Mouse (Mus musculus) heart, postnatal 25 days (tissue): ENCODE data around the gene Stx18. TPM values are rescaled to one million over a fixed set of nuclear protein-coding genes. Genes with fewer than 3 reads are reported as not detected.

ENCODE experiments used
- DNase-seq: peaks from one replicate; pipeline ENCODE4 v3.0.0; 2022; ENCODE audit warnings: low spot score
- intact Hi-C: fragments of 180-260 bp; cut with DNase I; formaldehyde crosslinking; loops from one replicate; pipeline ENCODE4 v1.15.1; 2025
- total RNA-seq, 2 experiments: library from RNA; stranded (reverse); gene quantifications; 2 replicates each; pipeline ENCODE4 v1.2.3; 2021

The Stx18 gene
- total RNA-seq, 2 experiments from 2014 or later = 15.0 to 16.4 TPM

DNA sequence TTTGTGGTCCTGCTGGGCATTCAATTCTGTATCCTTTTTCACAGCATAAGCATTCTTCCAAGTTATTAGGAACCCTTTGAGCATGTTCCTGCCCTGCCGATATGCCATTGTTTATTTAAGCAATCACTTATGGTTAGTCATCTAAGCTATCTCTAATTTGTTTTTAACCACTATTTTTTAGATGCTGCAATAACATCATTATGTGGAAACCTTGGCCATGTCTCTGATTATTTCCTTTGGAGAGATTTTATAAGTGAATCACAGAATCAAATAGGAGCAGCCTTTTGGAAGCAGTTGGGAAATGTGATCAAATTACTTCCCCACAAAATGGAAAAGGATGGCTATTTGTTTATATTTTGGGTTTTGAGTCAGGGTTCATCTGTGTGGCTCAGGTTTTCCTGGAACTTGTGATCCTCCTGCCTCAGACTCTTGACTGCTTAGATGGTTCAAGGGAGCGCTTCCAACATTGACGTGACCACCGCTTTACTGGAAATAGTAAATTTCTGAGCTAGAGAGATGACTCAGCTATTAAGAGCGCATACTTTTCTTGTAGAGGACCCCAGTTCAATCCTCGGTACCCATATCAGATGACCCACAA lies 146.2 kb downstream of the Stx18 start:
- no peak for DNase-seq
- intact Hi-C loops = no loop called here

DNA sequence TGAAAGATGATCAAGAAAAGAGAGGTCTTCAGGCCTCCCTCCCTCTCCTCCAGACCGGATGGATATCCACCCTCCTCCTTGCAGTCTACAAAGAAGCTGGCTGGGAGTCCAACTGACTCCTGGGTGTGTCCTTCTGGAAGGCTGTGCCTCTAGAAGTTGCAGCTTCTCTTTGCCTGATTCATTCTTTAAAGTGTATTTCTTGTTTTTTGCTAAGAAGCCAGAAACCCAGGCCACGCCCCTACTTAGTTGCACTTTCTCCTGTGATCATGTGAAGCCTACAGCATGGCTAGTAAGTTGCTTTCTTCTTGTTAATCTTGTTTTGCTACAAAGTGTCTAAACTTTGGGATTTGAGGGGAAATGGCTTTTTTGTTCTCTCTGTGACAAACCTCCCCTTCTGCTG lies 148.5 kb downstream of the Stx18 start:
- intact Hi-C loops = no loop called here

More for the DNA sequence above, 148.5 kb downstream of the Stx18 start:
- no peak for DNase-seq

Other genes starting within 250 kb of the Stx18 start
- 1 to 10 TPM; 4.0 to 5.1 TPM for gene Msx1, start 214.2 kb upstream of the Stx18 start, total RNA-seq
- 1 to 10 TPM; 6.3 to 7.7 TPM for gene Nsg1, start 121.2 kb downstream of the Stx18 start, total RNA-seq
- gene Zbtb49, start 181.7 kb downstream of the Stx18 start, total RNA-seq = 1 to 10 TPM; 3.7 to 4.0 TPM
- 10 to 100 TPM; 14.4 to 15.8 TPM for gene Lyar, start 181.7 kb downstream of the Stx18 start, total RNA-seq
- 10 to 100 TPM; 12.5 to 14.3 TPM for gene Tmem128, start 221.4 kb downstream of the Stx18 start, total RNA-seq
- gene Otop1, start 237.2 kb downstream of the Stx18 start, total RNA-seq = under 1 TPM; 0.36 to 0.78 TPM